Mouse (Mus musculus) hindbrain, postnatal 0 days (tissue): ENCODE data around the gene Ptprg. TPM values are rescaled to one million over a fixed set of nuclear protein-coding genes. Genes with fewer than 3 reads are reported as not detected.

Source experiments
- ATAC-seq: fragments of 200-750 bp; cut with Nextera tagmentation; 2 replicates; pipeline ENCODE4 v1.8.0; 2017; ENCODE audit warnings: mild to moderate bottlenecking, moderate TSS enrichment, moderate library complexity
- DNase-seq: peaks from one replicate; pipeline ENCODE4 v3.0.0-alpha.2; 2015; ENCODE audit warnings: low spot score
- H3K27ac ChIP-seq: fragments of 300-500 bp; sonication (generic); 2 replicates; pipeline ENCODE4 v1.5.1; 2014; ENCODE audit warnings: mild to moderate bottlenecking
- H3K27me3 ChIP-seq: fragments of 300-500 bp; sonication (generic); 2 replicates; pipeline ENCODE4 v1.6.1; 2014; ENCODE audit warnings: low read length, mixed read lengths; ENCODE audit not compliant: insufficient read depth
- H3K36me3 ChIP-seq: fragments of 300-500 bp; sonication (generic); 2 replicates; pipeline ENCODE4 v1.6.1; 2014; ENCODE audit warnings: low read length, mixed read lengths; ENCODE audit not compliant: insufficient read depth
- H3K4me1 ChIP-seq: fragments of 300-500 bp; sonication (generic); 2 replicates; pipeline ENCODE4 v1.6.1; 2014; ENCODE audit warnings: antibody characterized with exemption, low read length, mixed read lengths; ENCODE audit not compliant: insufficient read depth
- H3K4me2 ChIP-seq: fragments of 300-500 bp; sonication (generic); 2 replicates; pipeline ENCODE4 v1.6.1; 2014; ENCODE audit warnings: low read depth, mild to moderate bottlenecking, low read length, moderate library complexity, mixed read lengths
- H3K4me3 ChIP-seq: fragments of 300-500 bp; sonication (generic); 2 replicates; pipeline ENCODE4 v1.5.1; 2014; ENCODE audit warnings: low read length
- H3K9ac ChIP-seq: fragments of 300-500 bp; sonication (generic); replicated peaks from 2 replicates; pipeline ENCODE4 v1.6.1; 2014; ENCODE audit warnings: mild to moderate bottlenecking, low read length, moderate library complexity, mixed read lengths
- H3K9me3 ChIP-seq: fragments of 300-500 bp; sonication (generic); 2 replicates; pipeline ENCODE4 v1.6.1; 2016; ENCODE audit warnings: low read length, mixed read lengths
- CTCF ChIP-seq: IDR thresholded peaks from 2 replicates; pipeline ENCODE4 v1.5.1; 2016; ENCODE audit warnings: antibody characterized with exemption, control low read depth, low read depth
- WGBS: fragments of 180-500 bp; shearing (Covaris S2); extraction: QIAGEN DNeasy Blood & Tissue Kit; methylation state at CpG from one replicate; pipeline ENCODE4 v1.1.7; 2014; 5-methylcytosine and 5-hydroxymethylcytosine counted together
- polyA plus RNA-seq: library from polyadenylated mRNA; unstranded; fragments of >200 nt; fragmentation: Nextera tagmentation; extraction: Ambion mirVana; gene quantifications from 2 replicates; pipeline ENCODE4 v1.2.1, GENCODE M21; 2015
- total RNA-seq: library from RNA; depleted of rRNA; stranded (reverse); fragments of >200 nt; gene quantifications from 2 replicates; pipeline ENCODE4 v1.2.3, GENCODE M21; 2014

Ptprg gene
- total and polyA plus RNA-seq, 2 experiments from 2014 or later = 33.0 to 101 TPM

- H3K4me1 ChIP-seq = peaks cover 3% of the 10 kb centered on the region; the same call in 1 of the 2 replicates
- H3K27me3 ChIP-seq = no peaks in the 10 kb centered on the region
- DNase-seq = no peak
- no peak overlapping the region for H3K4me2 ChIP-seq
- 71% methylated on average over 1 of the region's 1 CpGs for WGBS
- no peak for TF ChIP-seq CTCF
- no peak for ATAC-seq
- H3K9ac ChIP-seq = no peak overlapping the region
- no peaks in the 10 kb centered on the region for H3K9me3 ChIP-seq
- H3K4me3 ChIP-seq = no peak overlapping the region
- H3K36me3 ChIP-seq = no peaks in the 10 kb centered on the region
- no peak overlapping the region for H3K27ac ChIP-seq
Measured at GRCm38 (mm10) chr14:12070361-12070760, 517.0 kb downstream of the Ptprg start.

DNA sequence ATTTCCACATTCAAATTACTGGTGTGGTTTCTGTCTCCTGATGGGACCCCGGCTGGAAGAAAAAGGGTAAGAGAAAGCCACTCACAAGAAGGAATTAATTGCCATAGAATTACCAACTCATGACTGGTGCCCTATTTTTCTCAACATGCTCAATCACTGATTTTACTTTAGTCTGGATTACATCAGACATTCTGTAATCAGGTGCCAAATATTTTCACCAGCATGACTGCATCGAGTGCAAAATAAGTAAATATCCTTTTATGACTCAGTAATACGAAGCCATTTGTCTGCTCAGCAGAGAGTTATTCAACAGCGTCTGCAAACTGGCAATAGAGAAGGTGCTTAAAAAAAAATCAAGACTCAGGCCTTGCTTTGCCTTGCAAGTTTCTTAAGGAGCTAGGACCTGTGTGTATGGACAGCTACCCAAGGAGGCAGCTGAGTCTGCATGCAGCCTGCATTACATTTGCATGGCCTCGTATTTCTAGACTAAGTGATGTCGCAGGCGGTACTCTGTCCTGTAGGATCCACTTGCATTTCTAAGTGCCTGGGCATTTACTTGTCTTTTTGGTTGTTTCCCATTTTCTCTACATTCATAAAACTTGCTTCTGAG, 517.6 kb downstream of the Ptprg start:
- Histone ChIP-seq H3K4me3 (no peak overlapping the region), H3K36me3 (no peaks in the 10 kb centered on the region), H3K4me1 (peaks cover 3% of the 10 kb centered on the region; the same call in 1 of the 2 replicates), H3K9me3 (no peaks in the 10 kb centered on the region), H3K9ac (no peak overlapping the region), H3K4me2 (no peak overlapping the region), H3K27ac (no peak overlapping the region), H3K27me3 (no peaks in the 10 kb centered on the region)
- ATAC-seq (no peak), DNase-seq (no peak)
- WGBS = 70% methylated on average over 7 of the region's 7 CpGs
- no peak for TF ChIP-seq CTCF

DNA sequence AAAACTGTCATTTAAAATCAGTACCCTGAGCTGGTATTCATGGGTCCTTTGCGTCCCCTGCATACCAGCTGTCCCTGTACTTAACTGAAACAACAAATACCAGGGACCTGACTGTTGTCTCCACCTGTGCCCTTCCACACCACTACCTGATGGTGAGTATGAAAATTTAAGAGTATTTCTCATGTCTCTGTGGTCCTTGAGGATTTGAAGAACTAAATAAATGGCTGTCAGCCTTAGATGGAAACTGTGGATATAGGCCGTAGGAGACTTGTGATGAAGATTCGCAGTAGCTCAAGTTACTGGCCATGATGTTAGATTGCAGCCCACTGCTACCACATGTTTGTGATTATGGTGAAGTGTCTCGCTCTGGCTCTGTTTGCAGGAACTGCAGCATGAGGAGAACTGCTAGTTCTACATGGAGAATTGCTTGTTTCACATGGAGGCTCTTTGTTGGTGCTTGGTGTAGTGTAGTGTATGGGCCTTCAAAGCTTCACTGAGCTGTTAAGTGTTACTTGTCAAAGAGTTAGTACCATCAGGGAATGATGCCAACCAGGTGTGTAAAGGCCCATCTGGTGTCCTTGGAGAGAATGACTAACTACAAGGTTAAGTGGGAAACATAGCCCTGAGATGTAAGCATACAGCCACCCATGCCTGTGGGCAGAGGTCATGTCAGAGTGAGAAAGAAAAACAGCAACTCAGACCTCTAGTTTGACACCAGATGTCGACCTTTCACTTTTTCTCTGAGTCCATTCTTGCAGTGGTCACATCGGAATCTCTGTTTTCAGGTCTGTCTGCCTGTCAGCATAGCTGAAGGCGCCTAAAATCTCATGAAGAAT, 518.9 kb downstream of the Ptprg start:
- DNase-seq (no peak), ATAC-seq (no peak)
- WGBS = 89% methylated on average over 7 of the region's 7 CpGs
- no peak overlapping the region for H3K4me2 ChIP-seq
- H3K4me1 ChIP-seq = no peaks in the 10 kb centered on the region
- TF ChIP-seq CTCF = no peak
- no peaks in the 10 kb centered on the region for H3K9me3 ChIP-seq
- H3K27ac ChIP-seq = no peak overlapping the region
- no peaks in the 10 kb centered on the region for H3K36me3 ChIP-seq
- H3K4me3 ChIP-seq = no peak overlapping the region
- no peak overlapping the region for H3K9ac ChIP-seq
- no peaks in the 10 kb centered on the region for H3K27me3 ChIP-seq

DNA sequence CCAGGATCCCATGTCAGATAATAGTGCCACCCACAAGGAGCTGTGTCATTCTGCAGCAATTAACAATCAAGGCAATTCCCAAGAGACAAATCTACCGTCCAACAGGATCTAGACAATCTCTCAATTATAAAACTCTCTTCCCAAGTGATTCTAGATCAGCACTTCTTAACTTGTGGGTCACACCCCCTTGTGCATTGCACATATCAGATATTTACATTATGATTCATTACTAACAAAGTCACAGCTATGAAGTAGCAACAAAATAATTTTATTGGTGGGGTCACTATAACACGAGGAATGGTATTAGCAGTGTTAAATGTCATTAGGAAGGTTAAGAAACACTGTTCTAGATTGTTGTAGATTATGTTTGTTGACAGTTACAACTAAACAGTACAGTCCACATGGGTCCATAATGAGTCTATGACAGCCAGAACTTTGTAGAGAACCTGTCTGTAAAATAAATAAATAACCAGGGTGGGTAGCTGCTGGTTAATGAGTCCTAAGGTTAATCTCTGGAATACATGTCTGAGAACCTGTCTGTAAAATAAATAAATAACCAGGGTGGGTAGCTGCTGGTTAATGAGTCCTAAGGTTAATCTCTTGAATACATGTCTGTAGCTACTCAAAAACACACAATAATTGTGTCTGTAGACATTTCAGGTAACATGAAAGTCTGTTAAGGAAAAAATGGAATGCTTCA, 520.2 kb downstream of the Ptprg start:
- Histone ChIP-seq H3K27me3 (no peaks in the 10 kb centered on the region), H3K4me1 (no peaks in the 10 kb centered on the region), H3K36me3 (no peaks in the 10 kb centered on the region), H3K9ac (no peak overlapping the region), H3K4me3 (no peak overlapping the region), H3K9me3 (no peaks in the 10 kb centered on the region), H3K4me2 (no peak overlapping the region), H3K27ac (no peak overlapping the region)
- 71% methylated on average over 2 of the region's 2 CpGs for WGBS
- ATAC-seq (no peak), DNase-seq (no peak)
- TF ChIP-seq CTCF = no peak

DNA sequence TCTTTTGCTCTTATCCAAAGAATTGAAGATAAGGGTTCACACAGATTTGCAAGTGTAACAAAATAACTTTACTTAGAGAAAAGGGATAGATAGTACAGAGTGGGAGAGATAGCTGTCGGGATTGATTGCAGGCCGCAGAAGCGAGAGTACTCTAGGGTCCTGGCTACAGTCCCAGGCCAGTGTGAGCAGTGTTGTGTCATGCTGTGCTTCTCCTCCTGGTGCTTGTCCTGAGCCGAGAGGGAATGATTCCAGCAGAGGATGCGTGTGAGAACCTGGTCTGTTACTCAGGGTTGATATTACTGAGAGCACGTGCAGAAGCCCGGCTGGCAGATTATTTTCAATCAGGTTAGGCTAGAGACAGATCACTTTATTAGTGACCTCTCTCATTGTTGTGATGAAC, 523.9 kb downstream of the Ptprg start:
- Histone ChIP-seq H3K4me1 (no peaks in the 10 kb centered on the region), H3K36me3 (no peaks in the 10 kb centered on the region), H3K9ac (no peak overlapping the region), H3K27ac (no peak overlapping the region), H3K4me2 (no peak overlapping the region), H3K27me3 (no peaks in the 10 kb centered on the region), H3K9me3 (no peaks in the 10 kb centered on the region), H3K4me3 (no peak overlapping the region)
- 51% methylated on average over 7 of the region's 7 CpGs for WGBS
- no peak for ATAC-seq
- DNase-seq = no peak
- no peak for TF ChIP-seq CTCF

DNA sequence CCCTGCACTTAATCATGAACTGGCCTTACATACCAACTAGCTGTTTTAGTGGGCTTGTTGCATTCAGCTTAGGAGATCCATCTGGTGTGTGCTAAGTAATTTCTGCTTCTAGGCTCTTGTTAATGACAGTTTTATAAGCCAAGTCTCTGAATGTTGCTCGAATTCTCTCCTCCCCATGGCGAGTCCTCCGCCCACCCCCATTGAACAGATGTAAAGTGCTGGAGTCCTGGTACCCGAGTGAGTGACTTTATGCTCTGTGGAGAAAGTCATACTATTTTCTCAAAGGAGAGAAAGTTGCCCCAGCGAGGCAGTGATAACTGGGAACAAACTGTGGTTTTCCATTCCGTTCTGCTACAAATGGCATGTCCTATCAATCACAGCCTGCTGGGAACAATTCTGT, 525.9 kb downstream of the Ptprg start:
- ATAC-seq = no peak
- WGBS = 48% methylated on average over 6 of the region's 6 CpGs
- no peaks in the 10 kb centered on the region for H3K27me3 ChIP-seq
- no peak for TF ChIP-seq CTCF
- H3K4me1 ChIP-seq = no peaks in the 10 kb centered on the region; the same call in 1 of the 2 replicates
- no peak for DNase-seq
- H3K4me2 ChIP-seq = no peak overlapping the region
- no peak overlapping the region for H3K27ac ChIP-seq
- H3K9me3 ChIP-seq = no peaks in the 10 kb centered on the region
- H3K9ac ChIP-seq = no peak overlapping the region
- H3K36me3 ChIP-seq = no peaks in the 10 kb centered on the region
- no peak overlapping the region for H3K4me3 ChIP-seq
